Mouse (Mus musculus): ENCODE results near the gene Slc28a1.
"Not testable (repeated sequence)": the region's sequence is repeated elsewhere in the genome, so short reads cannot be mapped to it uniquely, and the experiment has no call there.

Slc28a1 gene

GRCm38 (mm10) chr7:81112686-81113360 is 1.8 kb upstream of the Slc28a1 start:
- in situ Hi-C loops (cut with MboI; ENCODE audit: low pct_unique_long_range_greater_than_20kb in 1 of 2, low sequenced_read_pairs in 2 of 2, unreplicated experiment in 1 of 2): no loop called here

- in situ Hi-C loops (cut with MboI; ENCODE audit: low pct_unique_long_range_greater_than_20kb in 1 of 2, low sequenced_read_pairs in 2 of 2, unreplicated experiment in 1 of 2): no loop called here
These were observed 6.5 kb downstream of the Slc28a1 start for GRCm38 (mm10) chr7:81121099-81121498.

- in situ Hi-C loops (cut with MboI; ENCODE audit: low pct_unique_long_range_greater_than_20kb in 1 of 2, low sequenced_read_pairs in 2 of 2, unreplicated experiment in 1 of 2): no loop called here
These were observed 8.2 kb downstream of the Slc28a1 start for GRCm38 (mm10) chr7:81122808-81123207.

GRCm38 (mm10) chr7:81123553-81123952 is 9.0 kb downstream of the Slc28a1 start:
- in situ Hi-C loops (cut with MboI; ENCODE audit: low pct_unique_long_range_greater_than_20kb in 1 of 2, low sequenced_read_pairs in 2 of 2, unreplicated experiment in 1 of 2): no loop called here

GRCm38 (mm10) chr7:81124773-81125172 is 10.2 kb downstream of the Slc28a1 start:
- in situ Hi-C loops (cut with MboI; ENCODE audit: low pct_unique_long_range_greater_than_20kb in 1 of 2, low sequenced_read_pairs in 2 of 2, unreplicated experiment in 1 of 2): no loop called here

GRCm38 (mm10) chr7:81125215-81126175 is 10.9 kb downstream of the Slc28a1 start:
- in situ Hi-C loops (cut with MboI; ENCODE audit: low pct_unique_long_range_greater_than_20kb in 1 of 2, low sequenced_read_pairs in 2 of 2, unreplicated experiment in 1 of 2): no loop called here

- in situ Hi-C loops (cut with MboI; ENCODE audit: low pct_unique_long_range_greater_than_20kb in 1 of 2, low sequenced_read_pairs in 2 of 2, unreplicated experiment in 1 of 2): no loop called here
These were observed 17.3 kb downstream of the Slc28a1 start for GRCm38 (mm10) chr7:81131864-81132263.

- in situ Hi-C loops (cut with MboI; ENCODE audit: low pct_unique_long_range_greater_than_20kb in 1 of 2, low sequenced_read_pairs in 2 of 2, unreplicated experiment in 1 of 2): no loop called here
These were observed 18.3 kb downstream of the Slc28a1 start for GRCm38 (mm10) chr7:81132851-81133279.

GRCm38 (mm10) chr7:81133416-81133815 is 18.8 kb downstream of the Slc28a1 start:
- in situ Hi-C loops (cut with MboI; ENCODE audit: low pct_unique_long_range_greater_than_20kb in 1 of 2, low sequenced_read_pairs in 2 of 2, unreplicated experiment in 1 of 2): no loop called here

GRCm38 (mm10) chr7:81133941-81134340 is 19.3 kb downstream of the Slc28a1 start:
- in situ Hi-C loops (cut with MboI; ENCODE audit: low pct_unique_long_range_greater_than_20kb in 1 of 2, low sequenced_read_pairs in 2 of 2, unreplicated experiment in 1 of 2): no loop called here

GRCm38 (mm10) chr7:81134614-81135067 is 20.0 kb downstream of the Slc28a1 start:
- in situ Hi-C loops (cut with MboI; ENCODE audit: low pct_unique_long_range_greater_than_20kb in 1 of 2, low sequenced_read_pairs in 2 of 2, unreplicated experiment in 1 of 2): no loop called here

GRCm38 (mm10) chr7:81137292-81137691 is 22.7 kb downstream of the Slc28a1 start:
- in situ Hi-C loops (cut with MboI; ENCODE audit: low pct_unique_long_range_greater_than_20kb in 1 of 2, low sequenced_read_pairs in 2 of 2, unreplicated experiment in 1 of 2): no loop called here

- in situ Hi-C loops (cut with MboI; ENCODE audit: low pct_unique_long_range_greater_than_20kb in 1 of 2, low sequenced_read_pairs in 2 of 2, unreplicated experiment in 1 of 2): no loop called here
These were observed 24.5 kb downstream of the Slc28a1 start for GRCm38 (mm10) chr7:81139100-81139499.

GRCm38 (mm10) chr7:81139671-81140404 is 25.2 kb downstream of the Slc28a1 start:
- in situ Hi-C loops (cut with MboI; ENCODE audit: low pct_unique_long_range_greater_than_20kb in 1 of 2, low sequenced_read_pairs in 2 of 2, unreplicated experiment in 1 of 2): no loop called here

GRCm38 (mm10) chr7:81141541-81141940 is 26.9 kb downstream of the Slc28a1 start:
- in situ Hi-C loops (cut with MboI; ENCODE audit: low pct_unique_long_range_greater_than_20kb in 1 of 2, low sequenced_read_pairs in 2 of 2, unreplicated experiment in 1 of 2): no loop called here

GRCm38 (mm10) chr7:81143056-81143455 is 28.5 kb downstream of the Slc28a1 start:
- in situ Hi-C loops (cut with MboI; ENCODE audit: low pct_unique_long_range_greater_than_20kb in 1 of 2, low sequenced_read_pairs in 2 of 2, unreplicated experiment in 1 of 2): not testable (repeated sequence)

- in situ Hi-C loops (cut with MboI; ENCODE audit: low pct_unique_long_range_greater_than_20kb in 1 of 2, low sequenced_read_pairs in 2 of 2, unreplicated experiment in 1 of 2): loop anchor here (5.0 to 25.0 kb wide), 4 partner anchors 72 to 265 kb away; no protein-coding TSS in a partner anchor
These were observed 35.2 kb downstream of the Slc28a1 start for GRCm38 (mm10) chr7:81149759-81150158.

- in situ Hi-C loops (cut with MboI; ENCODE audit: low pct_unique_long_range_greater_than_20kb in 1 of 2, low sequenced_read_pairs in 2 of 2, unreplicated experiment in 1 of 2): loop anchor here (5.0 to 25.0 kb wide), 4 partner anchors 74 to 266 kb away; no protein-coding TSS in a partner anchor
These were observed 36.6 kb downstream of the Slc28a1 start for GRCm38 (mm10) chr7:81151216-81151615.
